Mouse (Mus musculus) CD4-positive naive resting alpha-beta T cell, adult 57 days (primary cell): Measurements from ENCODE around the gene Brd3os. TPM values are rescaled to one million over a fixed set of nuclear protein-coding genes. Genes with fewer than 3 reads are reported as not detected.

Experiments used
- total RNA-seq: library from RNA; stranded (reverse); gene quantifications from one replicate; pipeline ENCODE4 v1.2.4, GENCODE M21; 2023

Brd3os gene
- total RNA-seq, result not detected

DNA sequence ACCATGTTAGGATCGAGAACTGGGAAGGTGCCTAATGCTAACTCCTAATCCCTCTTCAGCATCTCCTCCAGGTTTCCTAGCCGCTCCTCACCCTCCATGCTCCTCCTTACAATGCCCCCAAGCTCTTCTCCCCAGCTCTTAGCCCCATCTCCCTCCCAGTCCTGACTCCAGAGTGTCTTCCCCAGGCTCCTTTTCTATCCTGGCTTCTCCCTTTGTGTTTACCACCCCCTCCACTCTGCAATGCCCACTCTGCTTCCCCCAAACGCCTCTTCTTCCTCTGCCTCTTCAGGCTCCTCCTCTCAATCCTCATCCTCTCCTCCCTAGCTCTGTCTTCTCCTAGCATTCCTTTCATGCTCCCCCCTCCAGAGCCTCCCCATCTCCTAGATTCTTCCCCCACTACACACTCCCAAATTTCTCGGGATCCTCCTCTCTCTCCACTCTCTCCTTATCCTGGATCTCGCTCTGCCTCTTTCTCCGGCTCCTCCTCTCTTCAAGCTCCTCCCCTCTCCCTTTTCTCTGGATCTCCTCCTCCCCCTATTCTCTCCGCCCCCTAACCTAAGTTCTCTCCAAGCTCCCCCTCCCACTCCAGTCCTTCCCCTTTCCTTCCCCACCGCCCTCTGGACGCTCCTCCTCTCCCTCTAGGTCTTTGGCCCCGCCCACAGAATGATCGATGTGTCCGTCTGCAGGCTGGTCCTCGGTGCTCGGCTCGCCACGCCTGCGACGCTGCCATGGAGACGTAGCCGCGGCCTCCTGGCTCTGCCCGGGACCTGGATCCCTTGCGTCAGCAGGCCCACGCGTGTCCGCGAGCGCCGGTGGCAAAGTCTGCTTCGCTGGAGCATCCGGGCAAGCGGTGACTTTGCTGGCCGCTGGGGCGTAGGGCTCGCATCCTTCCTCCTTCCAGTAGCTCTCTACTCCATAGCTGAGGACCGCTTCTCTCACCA, at the start of gene Brd3os:
Gene Brd3os, plus strand, starts transcription at position 558 of the 941 bp plus-strand sequence.

DNA sequence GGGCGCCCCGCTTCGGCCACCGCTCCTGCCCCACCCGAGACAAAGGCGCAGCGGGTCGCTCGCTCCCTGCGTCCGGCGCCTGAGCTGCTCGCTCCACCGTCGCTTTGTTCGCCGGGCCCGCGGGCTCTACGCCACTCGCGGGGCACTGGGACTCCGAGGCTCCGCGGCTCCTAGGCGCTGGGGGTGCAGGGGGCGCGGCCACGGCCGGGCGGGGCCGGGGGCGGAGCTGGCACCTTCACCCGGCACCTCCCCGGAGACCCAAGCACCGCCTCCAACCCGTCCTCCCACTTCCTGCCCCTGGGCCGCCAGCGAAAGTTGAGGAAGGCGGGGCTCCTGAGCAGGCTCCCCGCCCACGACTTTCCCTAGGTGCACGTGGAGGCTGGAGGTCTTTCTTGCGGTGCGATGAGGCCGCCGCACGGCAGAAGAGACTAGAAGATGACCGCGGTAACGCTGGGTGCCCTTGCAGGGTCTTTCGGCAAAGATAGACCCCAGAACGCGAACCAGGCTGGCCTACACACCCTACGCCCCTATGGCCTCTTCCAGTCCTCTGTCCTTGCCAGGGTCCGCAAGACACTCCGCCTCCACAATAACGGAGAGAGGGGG, 15.2 kb upstream of the Brd3os start, which contains the start of gene Vav2:
Gene Vav2, minus strand, starts transcription at position 179 of the 603 bp plus-strand sequence.

Other genes starting within 250 kb of the Brd3os start
- gene Sardh, start 194.0 kb upstream of the Brd3os start, total RNA-seq, result 1.6 TPM
- gene Vav2, start 15.3 kb upstream of the Brd3os start, total RNA-seq, result 17.8 TPM
- gene Brd3, start 65.3 kb downstream of the Brd3os start, total RNA-seq, result 36.6 TPM
- 42.1 TPM for gene Wdr5, start 72.8 kb downstream of the Brd3os start, total RNA-seq
- gene Rxra, start 234.1 kb downstream of the Brd3os start, total RNA-seq, result 11.0 TPM